Mouse (Mus musculus) olfactory bulb, adult 2 months (tissue): ENCODE results near the gene Ankfn1.

Source experiments
- CTCF ChIP-seq: fragments of 200-500 bp; IDR thresholded peaks from 2 replicates; pipeline ENCODE4 v1.5.1; 2012; ENCODE audit warnings: low read depth, mild to moderate bottlenecking, low read length, moderate library complexity; ENCODE audit not compliant: insufficient read depth
- POLR2A ChIP-seq: fragments of 200-500 bp; IDR thresholded peaks from 2 replicates; pipeline ENCODE4 v1.6.1; 2012; ENCODE audit warnings: mild to moderate bottlenecking, low read depth, low read length, moderate library complexity; ENCODE audit not compliant: insufficient read depth

DNA sequence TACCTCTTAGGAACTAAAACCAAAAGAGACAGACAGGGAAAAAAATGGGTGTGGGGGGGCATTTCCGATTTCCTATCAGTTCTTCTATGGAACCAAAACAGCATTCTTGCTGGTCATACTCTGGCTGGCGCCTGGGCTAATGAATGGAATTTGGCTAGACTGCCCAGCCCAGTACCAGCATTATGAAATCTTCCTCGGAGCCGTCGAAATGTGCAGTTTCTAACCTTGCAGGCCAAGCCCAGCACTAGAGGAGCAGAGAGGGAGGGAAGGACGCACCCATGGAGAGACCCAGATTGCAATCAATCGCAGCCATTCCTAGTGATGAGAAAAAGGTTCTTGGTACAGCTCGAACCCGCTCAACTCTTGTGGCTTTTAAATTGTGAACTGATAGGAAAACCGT lies 315.2 kb downstream of the Ankfn1 start:
- TF ChIP-seq CTCF (no peak), POLR2A (no peak)
